Mouse (Mus musculus) gastrocnemius, postnatal 25 days (tissue): ENCODE measurements around the gene Zfp950. TPM values are rescaled to one million over a fixed set of nuclear protein-coding genes. Genes with fewer than 3 reads are reported as not detected.
"Not testable (repeated sequence)": the region's sequence is repeated elsewhere in the genome, so short reads cannot be mapped to it uniquely, and the experiment has no call there.

Experiments
- DNase-seq: peaks from one replicate; pipeline ENCODE4 v3.0.0; 2022
- long read RNA-seq, 2 experiments: library from polyadenylated mRNA; stranded (forward); transcript quantifications; one replicate each; pipeline ENCODE4 v2.0.0; 2021
- total RNA-seq, 2 experiments: library from RNA; stranded (reverse); gene quantifications; 1 replicate in 1 of 2; 2 replicates in 1 of 2; pipeline ENCODE4 v1.2.3; 2021

Gene Zfp950
- 1 to 10 TPM; 7.0 to 8.5 TPM for total RNA-seq
- long read RNA-seq, experiment 1, full-length matches to known transcripts = 4 of 10 reads
- long read RNA-seq, experiment 1, partial matches to known transcripts = 0 of 10 reads
- long read RNA-seq, experiment 1, other reads (novel, unspliced or antisense) = 6 of 10 reads
- long read RNA-seq, experiment 2, full-length matches to known transcripts = 4 of 8 reads
- long read RNA-seq, experiment 2, partial matches to known transcripts = 0 of 8 reads
- long read RNA-seq, experiment 2, other reads (novel, unspliced or antisense) = 4 of 8 reads

GRCm38 (mm10) chr19:61140342-61141206 is at the start of gene Zfp950:
Gene Zfp950 (minus strand): TSS chr19:61140840.
- peak; percentile 87 for DNase-seq

- DNase-seq = not testable (repeated sequence)
Measured at GRCm38 (mm10) chr19:61183590-61183989, 43.0 kb upstream of the Zfp950 start, which contains the start of gene Gm6020. Gene Gm6020 (plus strand): TSS chr19:61183890.

- DNase-seq = no peak
Measured at GRCm38 (mm10) chr19:61175756-61176324, 35.2 kb upstream of the Zfp950 start, which contains the start of gene Gm7102. Gene Gm7102 (minus strand): TSS chr19:61176309.

GRCm38 (mm10) chr19:61151701-61152420 is 11.2 kb upstream of the Zfp950 start:
- DNase-seq = no peak

- no peak for DNase-seq
Measured at GRCm38 (mm10) chr19:61151372-61151700, 10.7 kb upstream of the Zfp950 start.

GRCm38 (mm10) chr19:61141299-61141698 is 659 bp upstream of the Zfp950 start:
- no peak for DNase-seq

GRCm38 (mm10) chr19:61138655-61139054 is 2.0 kb downstream of the Zfp950 start:
- DNase-seq = no peak

- no peak for DNase-seq
Measured at GRCm38 (mm10) chr19:61131096-61131495, 9.5 kb downstream of the Zfp950 start.

- no peak for DNase-seq
Measured at GRCm38 (mm10) chr19:61110184-61110583, 30.5 kb downstream of the Zfp950 start.

- no peak for DNase-seq
Measured at GRCm38 (mm10) chr19:61097764-61098163, 42.9 kb downstream of the Zfp950 start.

GRCm38 (mm10) chr19:61096776-61097175 is 43.9 kb downstream of the Zfp950 start:
- DNase-seq = no peak

- DNase-seq = no peak
Measured at GRCm38 (mm10) chr19:61090541-61090940, 50.1 kb downstream of the Zfp950 start.

GRCm38 (mm10) chr19:61089001-61089400 is 51.6 kb downstream of the Zfp950 start:
- DNase-seq = no peak

GRCm38 (mm10) chr19:61087781-61088180 is 52.9 kb downstream of the Zfp950 start:
- no peak for DNase-seq

- DNase-seq = no peak
Measured at GRCm38 (mm10) chr19:61085217-61085616, 55.4 kb downstream of the Zfp950 start.

GRCm38 (mm10) chr19:61084149-61084940 is 56.3 kb downstream of the Zfp950 start:
- DNase-seq = peak; percentile 61

- no peak for DNase-seq
Measured at GRCm38 (mm10) chr19:61083006-61083405, 57.6 kb downstream of the Zfp950 start.

GRCm38 (mm10) chr19:61080251-61080749 is 60.3 kb downstream of the Zfp950 start:
- no peak for DNase-seq

GRCm38 (mm10) chr19:61078622-61079021 is 62.0 kb downstream of the Zfp950 start:
- DNase-seq = no peak

GRCm38 (mm10) chr19:61065011-61065410 is 75.6 kb downstream of the Zfp950 start:
- no peak for DNase-seq

GRCm38 (mm10) chr19:61064386-61064785 is 76.3 kb downstream of the Zfp950 start:
- DNase-seq = no peak
